Mouse (Mus musculus): ENCODE data around the gene Abcc5. TPM values are rescaled to one million over a fixed set of nuclear protein-coding genes. Genes with fewer than 3 reads are reported as not detected.
"Not testable (repeated sequence)": the region's sequence is repeated elsewhere in the genome, so short reads cannot be mapped to it uniquely, and the experiment has no call there.

The Abcc5 gene
- polyA plus RNA-seq, 1 experiment from 2014 or later, result 150 TPM

DNA sequence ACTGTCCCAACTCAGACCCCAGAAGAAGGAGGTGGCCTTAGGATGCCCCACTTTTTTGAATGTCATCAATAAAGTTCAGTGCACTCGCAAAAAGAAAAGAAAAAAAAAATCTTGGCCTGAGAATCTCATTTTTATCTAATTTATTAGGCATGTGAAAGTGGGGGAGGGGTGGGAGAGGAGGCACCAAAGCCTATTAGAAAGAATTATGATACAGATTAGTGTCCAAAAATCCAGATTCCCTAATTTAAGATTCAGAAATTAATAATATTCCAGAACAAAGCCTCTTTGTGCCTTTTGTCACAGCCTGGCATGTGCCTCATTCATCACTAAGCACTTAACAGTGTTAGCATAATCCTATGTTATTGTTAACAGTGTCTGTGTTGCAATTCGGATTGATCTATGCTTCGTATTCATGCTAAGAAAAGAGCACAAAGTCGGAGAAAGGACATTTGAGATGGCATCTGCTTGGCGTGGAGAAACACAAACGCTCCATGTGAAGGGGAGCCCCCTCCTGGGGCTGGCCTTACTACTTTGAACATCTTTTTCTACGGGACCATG is 18.7 kb upstream of the Abcc5 start:
- H3K9ac ChIP-seq (replicated peaks), result no peak overlapping the region
- no peaks in the 10 kb centered on the region for H3K9me3 ChIP-seq
- no peak overlapping the region for H3K27ac ChIP-seq
- 0 out of 2 replicates have a peak, but pooled peaks cover 2% of the 10 kb centered on the region for H3K27me3 ChIP-seq
- no peak for ATAC-seq
- WGBS, result 25% methylated on average over 7 of the region's 7 CpGs
- no peak overlapping the region for H3K4me3 ChIP-seq (replicated peaks)
- peaks cover 6% of the 10 kb centered on the region for H3K4me1 ChIP-seq (replicated peaks)
- no peak overlapping the region for H3K4me2 ChIP-seq (replicated peaks)
- H3K36me3 ChIP-seq, result no peaks in the 10 kb centered on the region

DNA sequence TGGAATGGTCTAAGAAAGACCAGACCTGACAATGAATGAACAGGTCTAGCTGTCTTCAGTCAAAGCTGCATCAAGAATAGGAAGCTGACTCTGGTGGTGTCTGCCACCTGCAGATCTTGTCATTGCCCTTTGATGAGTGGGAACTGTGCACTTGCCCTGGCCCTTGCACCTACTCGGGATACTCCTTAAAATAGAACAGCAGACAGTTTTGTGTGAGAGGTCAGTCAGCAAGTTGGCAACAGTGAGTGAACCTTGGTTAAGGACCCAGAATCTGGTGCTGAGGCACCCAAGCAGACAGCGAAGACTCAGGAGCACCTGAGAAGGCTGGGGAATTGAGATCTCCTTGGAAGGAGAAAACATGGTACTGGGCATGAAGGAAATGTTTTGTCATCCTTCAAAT is 16.7 kb upstream of the Abcc5 start:
- WGBS, result 91% methylated on average over 2 of the region's 2 CpGs
- Histone ChIP-seq H3K4me2 (replicated peaks) (no peak overlapping the region), H3K9ac (replicated peaks) (no peak overlapping the region)

DNA sequence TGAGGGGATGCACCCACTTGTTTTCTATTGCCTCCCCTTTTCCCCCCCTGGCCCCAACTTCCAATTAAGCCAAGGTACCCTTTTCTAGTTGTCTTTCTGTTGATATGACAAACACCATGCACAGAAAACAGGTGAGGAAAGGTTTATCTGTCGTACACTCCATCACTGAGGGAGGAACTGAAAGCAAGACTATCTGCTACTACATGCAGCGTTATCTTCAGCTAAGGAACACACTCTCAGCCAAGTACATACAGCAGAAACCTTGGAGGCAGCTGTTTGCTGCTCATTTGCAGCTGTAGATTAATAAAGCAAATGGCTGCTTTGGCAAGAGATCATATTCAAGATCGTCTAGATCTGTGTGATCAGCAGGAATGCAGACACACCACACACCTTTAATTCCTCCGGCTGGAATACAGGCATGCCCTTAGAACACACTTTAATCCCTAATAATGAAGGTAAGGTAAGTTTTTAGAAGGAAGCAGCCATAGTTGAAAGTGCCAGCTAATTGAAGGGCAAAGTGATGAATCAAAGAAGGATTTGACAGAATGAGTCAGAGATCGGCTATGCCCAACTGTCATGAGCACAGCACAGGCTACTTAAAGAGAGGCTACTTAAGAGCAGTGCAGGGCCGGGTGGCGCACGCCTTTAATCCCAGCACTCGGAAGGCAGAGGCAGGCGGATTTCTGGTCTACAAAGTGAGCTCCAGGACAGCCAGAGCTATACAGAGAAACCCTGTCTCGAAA is 12.7 kb upstream of the Abcc5 start:
- Histone ChIP-seq H3K27ac (no peak overlapping the region), H3K27me3 (0 out of 2 replicates have a peak, but pooled peaks cover 2% of the 10 kb centered on the region), H3K36me3 (no peaks in the 10 kb centered on the region), H3K4me1 (replicated peaks) (no peaks in the 10 kb centered on the region), H3K9me3 (no peaks in the 10 kb centered on the region), H3K9ac (replicated peaks) (no peak overlapping the region), H3K4me2 (replicated peaks) (no peak overlapping the region), H3K4me3 (replicated peaks) (no peak overlapping the region)
- ATAC-seq, result no peak
- 91% methylated on average over 11 of the region's 11 CpGs for WGBS

More for the DNA sequence above, 16.7 kb upstream of the Abcc5 start:
- Histone ChIP-seq H3K9me3 (no peaks in the 10 kb centered on the region), H3K4me1 (replicated peaks) (peaks cover 6% of the 10 kb centered on the region), H3K27me3 (0 out of 2 replicates have a peak, but pooled peaks cover 2% of the 10 kb centered on the region), H3K36me3 (no peaks in the 10 kb centered on the region), H3K27ac (no peak overlapping the region), H3K4me3 (replicated peaks) (no peak overlapping the region)
- no peak for ATAC-seq

DNA sequence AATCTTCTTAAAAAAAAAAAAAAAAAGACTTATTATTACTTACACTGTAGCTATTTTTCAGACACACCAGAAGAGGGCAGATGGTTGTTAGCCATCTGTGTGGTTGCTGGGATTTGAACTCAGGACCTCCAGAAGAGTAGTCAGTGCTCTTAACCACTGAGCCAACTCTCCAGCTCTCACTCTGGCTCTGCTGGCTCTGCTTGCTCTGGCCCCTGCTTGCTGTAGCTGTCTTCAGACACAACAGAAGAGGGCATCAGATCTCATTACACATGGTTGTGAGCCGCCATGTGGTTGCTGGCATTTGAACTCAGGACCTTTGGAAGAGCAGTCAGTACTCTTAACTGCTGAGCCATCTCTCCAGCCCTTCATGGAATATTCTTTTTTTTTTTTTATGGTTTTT is 11.9 kb upstream of the Abcc5 start:
- not testable (repeated sequence) for H3K27ac ChIP-seq; H3K27me3 ChIP-seq; H3K4me3 ChIP-seq (replicated peaks); H3K4me1 ChIP-seq (replicated peaks); ATAC-seq; H3K9ac ChIP-seq (replicated peaks); H3K4me2 ChIP-seq (replicated peaks); H3K9me3 ChIP-seq; H3K36me3 ChIP-seq
- 83% methylated on average over 1 of the region's 1 CpGs for WGBS

DNA sequence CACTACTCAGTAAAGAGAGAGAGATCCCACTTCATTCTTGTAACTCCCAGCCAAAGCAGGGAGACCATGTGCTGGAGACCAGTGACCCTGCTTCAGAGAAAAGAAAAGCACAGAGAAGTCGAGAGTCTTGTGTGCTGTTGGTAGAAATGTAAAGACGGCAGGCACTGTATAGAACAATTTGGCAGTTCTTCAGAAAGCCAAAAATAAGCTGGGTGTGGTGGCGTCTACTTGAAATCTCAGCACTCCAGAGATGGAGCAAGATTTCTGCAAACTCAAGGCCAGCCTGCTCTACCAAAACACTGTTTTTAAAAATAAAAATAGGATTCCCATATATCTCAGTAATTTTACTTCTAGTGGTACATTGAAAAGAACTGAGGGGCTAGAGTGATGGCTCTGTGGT is 10.1 kb upstream of the Abcc5 start:
- no peak overlapping the region for H3K27ac ChIP-seq
- WGBS, result 91% methylated on average over 3 of the region's 3 CpGs
- no peak overlapping the region for H3K9ac ChIP-seq (replicated peaks)
- H3K27me3 ChIP-seq, result 0 out of 2 replicates have a peak, but pooled peaks cover 2% of the 10 kb centered on the region
- no peak overlapping the region for H3K4me3 ChIP-seq (replicated peaks)
- ATAC-seq, result no peak
- H3K9me3 ChIP-seq, result no peaks in the 10 kb centered on the region
- H3K36me3 ChIP-seq, result no peaks in the 10 kb centered on the region
- no peak overlapping the region for H3K4me2 ChIP-seq (replicated peaks)
- H3K4me1 ChIP-seq (replicated peaks), result no peaks in the 10 kb centered on the region

DNA sequence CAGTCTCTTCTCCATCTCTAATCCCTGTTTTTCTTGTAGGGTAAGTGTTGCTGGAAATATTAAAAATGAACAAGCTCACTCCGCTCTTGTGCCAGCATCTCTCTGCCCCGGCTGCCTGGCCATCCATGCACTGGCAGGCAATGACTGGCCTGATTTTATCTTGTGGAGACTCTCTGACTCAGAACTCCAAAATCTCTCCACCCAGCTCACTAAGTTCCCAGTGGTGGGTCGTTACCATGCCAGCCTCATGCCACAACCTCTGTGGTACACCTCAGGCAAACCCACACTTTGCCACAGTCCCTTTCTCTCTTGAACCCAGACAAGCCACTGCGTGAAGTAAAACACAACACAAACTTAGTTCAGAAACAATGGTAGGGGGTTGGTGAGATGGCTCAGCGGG is 3.1 kb upstream of the Abcc5 start:
- no peak overlapping the region for H3K27ac ChIP-seq
- H3K4me2 ChIP-seq (replicated peaks), result no peak overlapping the region
- H3K9ac ChIP-seq (replicated peaks), result no peak overlapping the region
- 90% methylated on average over 5 of the region's 5 CpGs for WGBS
- ATAC-seq, result no peak
- no peak overlapping the region for H3K4me3 ChIP-seq (replicated peaks)
- peaks cover 12% of the 10 kb centered on the region for H3K4me1 ChIP-seq (replicated peaks)
- no peaks in the 10 kb centered on the region for H3K27me3 ChIP-seq
- no peaks in the 10 kb centered on the region for H3K36me3 ChIP-seq
- H3K9me3 ChIP-seq, result no peaks in the 10 kb centered on the region

DNA sequence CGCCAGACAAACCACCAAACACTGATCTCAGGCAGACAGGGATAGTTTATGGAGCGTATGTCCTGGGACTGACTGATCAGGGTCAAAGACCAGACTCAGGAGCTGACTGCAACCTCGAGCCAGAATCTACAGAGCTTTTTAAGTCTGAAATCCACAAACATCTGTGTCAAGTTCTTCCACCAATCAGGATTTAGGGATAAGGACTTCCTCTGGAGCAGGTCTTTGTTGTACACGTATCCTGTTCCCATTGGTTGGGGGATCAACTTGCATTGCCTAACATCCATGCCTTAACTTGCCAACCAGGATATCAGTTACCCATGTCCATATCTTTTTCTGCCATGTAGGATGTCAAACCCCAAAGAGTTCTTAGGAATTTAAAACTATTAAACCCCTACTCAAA is 1.4 kb upstream of the Abcc5 start:
- H3K36me3 ChIP-seq, result no peaks in the 10 kb centered on the region
- ATAC-seq, result no peak
- H3K4me1 ChIP-seq (replicated peaks), result peaks cover 20% of the 10 kb centered on the region
- no peaks in the 10 kb centered on the region for H3K9me3 ChIP-seq
- H3K27ac ChIP-seq, result no peak overlapping the region
- H3K4me2 ChIP-seq (replicated peaks), result no peak overlapping the region
- H3K27me3 ChIP-seq, result no peaks in the 10 kb centered on the region
- no peak overlapping the region for H3K9ac ChIP-seq (replicated peaks)
- H3K4me3 ChIP-seq (replicated peaks), result no peak overlapping the region
- 82% methylated on average over 4 of the region's 4 CpGs for WGBS

DNA sequence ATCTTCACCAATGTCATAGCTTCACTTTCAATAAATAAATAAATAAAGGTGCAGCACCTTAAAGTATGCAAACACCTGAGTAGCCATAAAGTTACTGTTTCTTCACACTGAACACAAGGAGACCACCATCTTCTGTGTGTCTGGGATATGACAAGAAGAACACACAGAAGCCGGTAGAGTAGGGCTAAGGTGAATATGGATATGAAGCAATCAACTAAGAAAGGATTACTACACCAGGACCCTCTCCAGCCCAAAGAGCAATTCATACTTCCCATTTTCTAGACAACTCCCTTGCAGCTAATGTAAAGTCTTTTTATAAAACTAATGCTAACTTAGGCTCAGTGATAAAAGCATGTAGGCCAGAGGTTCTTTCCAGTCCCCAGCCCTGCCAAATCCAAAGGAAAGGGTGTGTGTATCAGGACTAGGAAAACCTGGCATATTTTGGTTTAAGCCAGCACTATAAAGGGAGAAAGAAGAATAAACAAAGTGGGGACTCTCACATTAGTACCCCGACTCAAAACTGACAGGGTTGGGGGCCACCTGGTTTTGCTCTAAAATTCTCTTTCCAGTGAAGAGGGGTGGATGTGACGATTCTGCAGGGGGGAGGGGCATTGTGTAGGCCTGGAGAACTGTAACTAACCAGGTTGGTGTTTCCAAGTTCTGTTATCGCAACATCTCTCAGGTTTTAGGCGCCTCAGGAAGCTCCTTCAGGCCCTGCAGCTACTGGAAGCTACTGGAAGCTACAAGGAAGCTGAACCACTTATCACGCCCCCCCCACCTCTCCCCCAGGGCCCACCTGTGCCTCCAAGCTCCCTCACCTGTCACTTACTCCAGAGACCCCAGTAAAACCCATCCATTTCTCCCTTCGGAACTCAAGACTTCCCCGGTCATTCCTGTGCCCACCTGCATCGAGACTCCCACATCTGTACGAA is 1.2 kb downstream of the Abcc5 start:
- peak overlapping the region; percentile 88; the same call in 1 of the 2 replicates for H3K27ac ChIP-seq
- peaks cover 20% of the 10 kb centered on the region for H3K4me1 ChIP-seq (replicated peaks)
- H3K9ac ChIP-seq (replicated peaks), result peak overlapping the region; percentile 82
- no peaks in the 10 kb centered on the region for H3K27me3 ChIP-seq
- WGBS, result 65% methylated on average over 10 of the region's 10 CpGs
- peak overlapping the region; percentile 72 for H3K4me2 ChIP-seq (replicated peaks)
- peaks cover 19% of the 10 kb centered on the region for H3K36me3 ChIP-seq
- H3K9me3 ChIP-seq, result no peaks in the 10 kb centered on the region
- no peak for ATAC-seq
- H3K4me3 ChIP-seq (replicated peaks), result peak overlapping the region; percentile 65

DNA sequence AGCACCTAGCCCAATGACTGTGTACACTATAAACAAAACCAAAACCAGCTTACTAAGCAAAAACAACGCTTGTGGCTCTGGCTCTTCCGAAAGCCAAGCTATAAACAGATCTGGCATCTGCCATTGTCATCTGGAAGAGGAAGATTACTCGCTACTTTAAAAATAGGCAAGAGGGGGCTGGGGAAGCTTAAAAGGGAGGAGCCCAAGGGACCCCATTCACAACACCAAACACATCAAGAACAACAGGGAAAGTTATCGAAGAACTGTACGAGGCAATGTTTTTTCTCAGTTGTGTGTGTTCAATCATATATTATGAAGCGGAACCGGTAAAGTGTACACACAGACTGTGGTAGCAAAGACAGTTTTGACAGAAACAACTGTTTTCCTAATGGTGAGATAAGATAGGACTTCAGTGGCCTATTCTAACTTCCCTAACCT is 1.9 kb downstream of the Abcc5 start:
- WGBS, result 89% methylated on average over 7 of the region's 7 CpGs
- no peak overlapping the region for H3K9ac ChIP-seq (replicated peaks)
- H3K4me2 ChIP-seq (replicated peaks), result peak overlapping the region; percentile 72

DNA sequence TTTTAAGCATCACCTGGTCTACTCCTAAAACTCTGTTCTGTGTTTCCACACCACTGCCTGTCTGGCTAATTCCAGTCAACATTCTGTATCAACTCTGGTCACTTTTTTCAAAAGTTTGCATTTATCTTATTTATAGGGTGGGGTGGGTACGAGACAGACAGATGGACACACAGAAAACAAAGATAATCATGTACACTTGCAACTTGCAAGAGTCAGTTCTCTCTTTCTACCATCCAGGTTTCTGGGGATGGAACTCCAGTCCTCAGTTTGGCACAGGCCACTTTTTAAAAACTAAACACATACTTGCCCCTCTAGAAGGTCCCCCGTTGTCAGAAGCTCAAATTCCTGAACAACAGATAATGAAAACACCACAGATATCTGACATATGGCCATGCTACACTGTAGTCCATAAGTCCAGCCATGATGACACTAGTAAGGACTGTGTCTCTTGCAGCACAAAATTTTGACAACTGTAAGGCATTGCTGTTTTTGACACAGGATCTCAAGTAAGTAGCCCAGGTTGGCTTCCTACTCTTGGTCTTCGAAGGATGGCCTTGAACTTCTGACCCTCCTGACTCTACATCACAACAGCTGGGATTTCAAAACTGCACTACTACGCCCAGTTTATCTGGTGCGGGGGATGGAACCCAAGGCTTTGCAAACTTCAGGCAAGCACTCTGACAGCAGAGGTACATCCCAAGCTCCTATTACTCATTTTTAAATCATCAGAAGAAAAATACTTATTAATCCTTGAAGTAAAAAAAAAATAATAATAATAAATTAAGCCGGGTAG is 3.1 kb downstream of the Abcc5 start:
- WGBS, result 89% methylated on average over 6 of the region's 6 CpGs
- peaks cover 25% of the 10 kb centered on the region for H3K36me3 ChIP-seq
- H3K9me3 ChIP-seq, result no peaks in the 10 kb centered on the region
- peaks cover 20% of the 10 kb centered on the region for H3K4me1 ChIP-seq (replicated peaks)
- ATAC-seq, result no peak
- no peak overlapping the region for H3K27ac ChIP-seq
- H3K4me2 ChIP-seq (replicated peaks), result no peak overlapping the region
- H3K9ac ChIP-seq (replicated peaks), result no peak overlapping the region
- H3K27me3 ChIP-seq, result no peaks in the 10 kb centered on the region
- no peak overlapping the region for H3K4me3 ChIP-seq (replicated peaks)

More for the DNA sequence above, 1.9 kb downstream of the Abcc5 start:
- ATAC-seq, result no peak
- no peaks in the 10 kb centered on the region for H3K9me3 ChIP-seq
- no peak overlapping the region for H3K4me3 ChIP-seq (replicated peaks)
- H3K27me3 ChIP-seq, result no peaks in the 10 kb centered on the region
- no peak overlapping the region for H3K27ac ChIP-seq
- peaks cover 23% of the 10 kb centered on the region for H3K36me3 ChIP-seq
- H3K4me1 ChIP-seq (replicated peaks), result peaks cover 20% of the 10 kb centered on the region

DNA sequence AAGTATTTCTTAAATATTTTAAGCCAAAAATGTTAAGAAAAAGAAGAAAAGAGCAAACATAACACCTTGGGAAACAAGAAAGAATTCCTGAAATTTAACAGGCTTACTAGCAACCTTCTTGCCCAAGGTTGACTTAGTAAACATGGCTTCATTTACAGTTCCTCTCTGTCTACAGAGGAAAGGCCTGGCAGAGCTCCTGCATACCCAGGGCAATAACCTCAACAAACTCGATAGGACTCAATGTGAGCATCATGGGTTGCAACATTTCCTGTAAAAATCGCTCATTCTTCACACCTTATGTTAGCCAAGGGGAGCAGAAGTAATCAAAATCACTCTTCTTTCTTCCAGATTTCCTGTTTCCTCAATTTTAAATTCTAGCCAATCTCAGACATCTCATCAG is 8.1 kb downstream of the Abcc5 start:
- H3K4me3 ChIP-seq (replicated peaks), result no peak overlapping the region
- peaks cover 41% of the 10 kb centered on the region for H3K36me3 ChIP-seq
- H3K27ac ChIP-seq, result no peak overlapping the region
- H3K9me3 ChIP-seq, result no peaks in the 10 kb centered on the region
- no peak for ATAC-seq
- 100% methylated on average over 2 of the region's 2 CpGs for WGBS
- H3K9ac ChIP-seq (replicated peaks), result no peak overlapping the region
- H3K27me3 ChIP-seq, result no peaks in the 10 kb centered on the region
- H3K4me2 ChIP-seq (replicated peaks), result no peak overlapping the region
- H3K4me1 ChIP-seq (replicated peaks), result 0 out of 2 replicates have a peak, but pooled peaks cover 2% of the 10 kb centered on the region
